14 mouse cellular contexts compared by ENCODE assay signal in genomic region chr12:116805129-116805809, GRCm38 (mm10).
DNase-seq lines count a peak whose midpoint lies in the region; ATAC-seq lines count a peak whose summit lies in the region.
"Had no signal": no experiment of that assay in that cellular context is flagged by ENCODE, and none has a peak within 500 bp of the region (broad histone marks: within the 10 kb centered on the region; RNA-seq: fewer than 3 reads in every experiment).

No protein-coding gene starts in this region.

- H3K9me3 ChIP-seq in hindbrain, embryonic 12.5 days (replicated peaks) = no peaks in the 10 kb centered on the region
- no peaks in the 10 kb centered on the region for H3K9me3 ChIP-seq in hindbrain, embryonic 10.5 days
- H3K9me3 ChIP-seq in forebrain, embryonic 14.5 days (replicated peaks; ENCODE audit: control insufficient read depth, low read length) = no peaks in the 10 kb centered on the region
- H3K9me3 ChIP-seq in midbrain, embryonic 13.5 days = no peaks in the 10 kb centered on the region
- H3K9me3 ChIP-seq in intestine, embryonic 15.5 days = no peaks in the 10 kb centered on the region

- H3K27ac ChIP-seq in hindbrain, embryonic 12.5 days = no peak overlapping the region
- no peak overlapping the region for H3K27ac ChIP-seq in hindbrain, embryonic 10.5 days
- no peak overlapping the region for H3K27ac ChIP-seq in forebrain, embryonic 14.5 days (ENCODE audit: low read depth, low read length)
- H3K27ac ChIP-seq in midbrain, embryonic 13.5 days = peak overlapping the region; percentile 65
- no peak overlapping the region for H3K27ac ChIP-seq in intestine, embryonic 15.5 days
- H3K27ac ChIP-seq: kidney, postnatal 0 days; liver, embryonic 14.5 days had no signal

- DNase-seq in hindbrain, embryonic 10.5 days (ENCODE audit: low spot score) = no peak
- peak; percentile 59 for DNase-seq in brain, adult 2 months (ENCODE audit: low read depth, low spot score)
- DNase-seq in forebrain, embryonic 14.5 days (ENCODE audit: low spot score) = peak; percentile 7
- no peak for DNase-seq in lung, postnatal 10 days
- DNase-seq in gastrocnemius, postnatal 14 days = no peak
- DNase-seq: adrenal gland, adult 2 months; thymus, adult 2 months had no signal

- H3K27me3 ChIP-seq in hindbrain, embryonic 12.5 days = no peaks in the 10 kb centered on the region
- no peaks in the 10 kb centered on the region for H3K27me3 ChIP-seq in hindbrain, embryonic 10.5 days (ENCODE audit: insufficient read depth, poor library complexity, severe bottlenecking)
- H3K27me3 ChIP-seq in forebrain, embryonic 14.5 days (replicated peaks; ENCODE audit: control insufficient read depth, insufficient read depth, low read length) = no peaks in the 10 kb centered on the region
- no peaks in the 10 kb centered on the region for H3K27me3 ChIP-seq in midbrain, embryonic 13.5 days
- no peaks in the 10 kb centered on the region for H3K27me3 ChIP-seq in intestine, embryonic 15.5 days (replicated peaks)
- H3K27me3 ChIP-seq: megakaryocyte, embryonic 14.5 days had no signal

- H3K4me3 ChIP-seq in hindbrain, embryonic 12.5 days = no peak overlapping the region
- no peak overlapping the region for H3K4me3 ChIP-seq in hindbrain, embryonic 10.5 days
- no peak overlapping the region for H3K4me3 ChIP-seq in forebrain, embryonic 14.5 days (ENCODE audit: low read depth, low read length)
- H3K4me3 ChIP-seq in midbrain, embryonic 13.5 days (replicated peaks) = no peak overlapping the region
- H3K4me3 ChIP-seq in intestine, embryonic 15.5 days (replicated peaks) = no peak overlapping the region
- H3K4me3 ChIP-seq: megakaryocyte, embryonic 14.5 days had no signal

- no peak overlapping the region for H3K4me2 ChIP-seq in hindbrain, embryonic 12.5 days (replicated peaks)
- no peak overlapping the region for H3K4me2 ChIP-seq in forebrain, embryonic 14.5 days (ENCODE audit: low read length)
- H3K4me2 ChIP-seq in midbrain, embryonic 13.5 days (replicated peaks) = no peak overlapping the region
- no peak overlapping the region for H3K4me2 ChIP-seq in intestine, embryonic 15.5 days (replicated peaks)

- intact Hi-C loops in gastrocnemius, postnatal 14 days (cut with DNase I; ENCODE audit: low total_unique reads) = no loop called here

- no peaks in the 10 kb centered on the region for H3K36me3 ChIP-seq in hindbrain, embryonic 12.5 days
- no peaks in the 10 kb centered on the region for H3K36me3 ChIP-seq in hindbrain, embryonic 10.5 days
- H3K36me3 ChIP-seq in forebrain, embryonic 14.5 days (ENCODE audit: control insufficient read depth, insufficient read depth, low read length) = no peaks in the 10 kb centered on the region
- no peaks in the 10 kb centered on the region for H3K36me3 ChIP-seq in midbrain, embryonic 13.5 days
- no peaks in the 10 kb centered on the region for H3K36me3 ChIP-seq in intestine, embryonic 15.5 days

- ATAC-seq in hindbrain, embryonic 12.5 days (ENCODE audit: low FRiP score) = peak; percentile 48; the same call in 1 of the 2 replicates
- ATAC-seq in forebrain, embryonic 14.5 days = no peak
- ATAC-seq in midbrain, embryonic 13.5 days = peak; percentile 73
- ATAC-seq in intestine, embryonic 15.5 days = no peak
- ATAC-seq: lung, postnatal 0 days had no signal

- no peak overlapping the region for H3K9ac ChIP-seq in hindbrain, embryonic 12.5 days
- no peak overlapping the region for H3K9ac ChIP-seq in forebrain, embryonic 14.5 days (ENCODE audit: low read length)
- H3K9ac ChIP-seq in midbrain, embryonic 13.5 days (replicated peaks) = no peak overlapping the region
- H3K9ac ChIP-seq in intestine, embryonic 15.5 days = no peak overlapping the region
- H3K9ac ChIP-seq: liver, embryonic 14.5 days had no signal

- 65% methylated on average over 2 of the region's 2 CpGs for WGBS in hindbrain, embryonic 12.5 days
- 77% methylated on average over 2 of the region's 2 CpGs for WGBS in hindbrain, embryonic 10.5 days
- 72% methylated on average over 2 of the region's 2 CpGs for WGBS in forebrain, embryonic 14.5 days
- 57% methylated on average over 2 of the region's 2 CpGs for WGBS in midbrain, embryonic 13.5 days
- 45% methylated on average over 2 of the region's 2 CpGs for WGBS in intestine, embryonic 15.5 days

- peaks cover 10% of the 10 kb centered on the region for H3K4me1 ChIP-seq in hindbrain, embryonic 12.5 days
- no peaks in the 10 kb centered on the region for H3K4me1 ChIP-seq in hindbrain, embryonic 10.5 days (replicated peaks)
- no peaks in the 10 kb centered on the region for H3K4me1 ChIP-seq in forebrain, embryonic 14.5 days (ENCODE audit: control insufficient read depth, insufficient read depth, low read length)
- peaks cover 21% of the 10 kb centered on the region for H3K4me1 ChIP-seq in midbrain, embryonic 13.5 days (replicated peaks)
- H3K4me1 ChIP-seq in intestine, embryonic 15.5 days (replicated peaks) = no peaks in the 10 kb centered on the region
- H3K4me1 ChIP-seq: megakaryocyte, embryonic 14.5 days had no signal

Comparison
In these comparisons a context has a peak if more than half of its experiments do, and no peak if none do; other contexts are left out.
1. ATAC-seq: peak in hindbrain, embryonic 12.5 days (single experiment) and midbrain, embryonic 13.5 days (single experiment); none in forebrain, embryonic 14.5 days (single experiment) and intestine, embryonic 15.5 days (single experiment).
2. DNase-seq: peak in brain, adult 2 months (single experiment) and forebrain, embryonic 14.5 days (single experiment); none in hindbrain, embryonic 10.5 days (single experiment), lung, postnatal 10 days (single experiment) and gastrocnemius, postnatal 14 days (single experiment).